Mouse (Mus musculus) hindbrain, embryonic 16.5 days (tissue): Measurements from ENCODE around the gene Gin1. TPM values are rescaled to one million over a fixed set of nuclear protein-coding genes. Genes with fewer than 3 reads are reported as not detected.
"Not testable (repeated sequence)": the region's sequence is repeated elsewhere in the genome, so short reads cannot be mapped to it uniquely, and the experiment has no call there.

Source experiments
- ATAC-seq: fragments of 200-750 bp; cut with Nextera tagmentation; 2 replicates; pipeline ENCODE4 v1.8.0; 2017; ENCODE audit warnings: moderate TSS enrichment, moderate library complexity
- H3K27ac ChIP-seq: fragments of 300-500 bp; sonication (generic); 2 replicates; pipeline ENCODE4 v1.5.1; 2014; ENCODE audit warnings: low read depth, mild to moderate bottlenecking, control low read depth, low read length, moderate library complexity
- H3K27me3 ChIP-seq: fragments of 300-500 bp; sonication (generic); replicated peaks from 2 replicates; pipeline ENCODE4 v1.6.1; 2014; ENCODE audit warnings: low read length; ENCODE audit not compliant: control insufficient read depth, insufficient read depth
- H3K36me3 ChIP-seq: fragments of 300-500 bp; sonication (generic); 2 replicates; pipeline ENCODE4 v1.6.1; 2014; ENCODE audit warnings: mild to moderate bottlenecking, low read length, moderate library complexity, mixed read lengths; ENCODE audit not compliant: control insufficient read depth, insufficient read depth
- H3K4me1 ChIP-seq: fragments of 300-500 bp; sonication (generic); 2 replicates; pipeline ENCODE4 v1.6.1; 2014; ENCODE audit warnings: low read depth, low read length; ENCODE audit not compliant: control insufficient read depth, insufficient read depth
- H3K4me2 ChIP-seq: fragments of 300-500 bp; sonication (generic); 2 replicates; pipeline ENCODE4 v1.6.1; 2014; ENCODE audit warnings: mild to moderate bottlenecking, low read length, control low read depth, moderate library complexity
- H3K4me3 ChIP-seq: fragments of 300-500 bp; sonication (generic); 2 replicates; pipeline ENCODE4 v1.5.1; 2014; ENCODE audit warnings: mild to moderate bottlenecking, low read length, control low read depth, moderate library complexity
- H3K9ac ChIP-seq: fragments of 300-500 bp; sonication (generic); 2 replicates; pipeline ENCODE4 v1.6.1; 2014; ENCODE audit warnings: low read depth, mild to moderate bottlenecking, control low read depth, low read length, moderate library complexity
- H3K9me3 ChIP-seq: fragments of 300-500 bp; sonication (generic); 2 replicates; pipeline ENCODE4 v1.6.1; 2014; ENCODE audit warnings: mild to moderate bottlenecking, low read length, moderate library complexity; ENCODE audit not compliant: control insufficient read depth
- WGBS: fragments of 180-500 bp; shearing (Covaris S2); extraction: QIAGEN DNeasy Blood & Tissue Kit; methylation state at CpG from one replicate; pipeline ENCODE4 v1.1.7; 2014; 5-methylcytosine and 5-hydroxymethylcytosine counted together
- polyA plus RNA-seq: library from polyadenylated mRNA; unstranded; fragments of >200 nt; fragmentation: Nextera tagmentation; extraction: Ambion mirVana; gene quantifications from 2 replicates; pipeline ENCODE4 v1.2.1, GENCODE M21; 2015

Gene Gin1
- polyA plus RNA-seq, 1 experiment from 2014 or later, result 14.0 TPM

DNA sequence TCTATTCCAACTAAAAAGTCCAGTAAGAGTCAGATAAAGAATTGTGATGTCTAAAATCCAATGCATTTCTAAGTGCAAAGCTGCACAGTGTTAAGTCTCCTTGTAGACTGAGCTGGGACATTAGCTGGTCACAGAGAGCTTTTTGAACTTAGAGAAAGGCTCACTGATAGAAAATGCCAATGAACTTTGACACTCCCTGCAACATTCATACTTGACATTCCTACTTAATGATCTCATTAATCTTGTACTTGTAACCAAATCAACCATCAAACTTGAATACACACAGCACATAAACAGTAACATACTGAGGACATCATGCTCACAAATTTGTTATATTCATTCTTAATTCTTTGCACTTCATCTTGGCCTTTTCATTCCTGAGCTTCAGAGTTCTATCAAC lies 10.1 kb upstream of the Gin1 start:
- Histone ChIP-seq H3K27me3 (no peaks in the 10 kb centered on the region), H3K36me3 (peaks cover 2% of the 10 kb centered on the region; the same call in 1 of the 2 replicates), H3K9ac (no peak overlapping the region), H3K9me3 (no peaks in the 10 kb centered on the region), H3K27ac (no peak overlapping the region), H3K4me2 (no peak overlapping the region), H3K4me3 (no peak overlapping the region), H3K4me1 (no peaks in the 10 kb centered on the region)
- no peak for ATAC-seq

DNA sequence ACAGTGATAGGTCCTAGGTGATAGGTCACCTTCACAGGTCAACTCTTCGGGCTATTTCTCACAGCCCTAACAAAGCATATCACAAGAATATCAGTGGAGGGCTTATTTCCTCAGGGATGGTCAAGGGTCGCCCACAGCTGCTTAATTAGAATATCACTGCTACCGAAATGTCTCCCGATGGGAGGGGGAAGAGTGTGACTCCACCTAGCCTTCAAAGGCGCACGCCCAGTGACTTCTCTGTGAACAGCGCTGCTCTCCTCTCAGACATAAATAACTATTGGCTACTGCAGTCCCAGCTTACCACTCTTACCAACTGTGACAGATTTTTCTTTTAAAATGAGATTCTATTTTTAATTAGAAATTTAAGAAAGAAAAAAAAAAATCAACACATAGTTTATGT lies 9.4 kb upstream of the Gin1 start:
- Histone ChIP-seq H3K4me2 (no peak overlapping the region), H3K27me3 (no peaks in the 10 kb centered on the region), H3K4me3 (no peak overlapping the region), H3K9me3 (no peaks in the 10 kb centered on the region), H3K27ac (no peak overlapping the region), H3K4me1 (no peaks in the 10 kb centered on the region), H3K9ac (no peak overlapping the region), H3K36me3 (peaks cover 2% of the 10 kb centered on the region; the same call in 1 of the 2 replicates)
- WGBS, result 77% methylated on average over 7 of the region's 7 CpGs
- 0 out of 2 replicates have a peak, but pooled peaks have one; percentile 11 for ATAC-seq

DNA sequence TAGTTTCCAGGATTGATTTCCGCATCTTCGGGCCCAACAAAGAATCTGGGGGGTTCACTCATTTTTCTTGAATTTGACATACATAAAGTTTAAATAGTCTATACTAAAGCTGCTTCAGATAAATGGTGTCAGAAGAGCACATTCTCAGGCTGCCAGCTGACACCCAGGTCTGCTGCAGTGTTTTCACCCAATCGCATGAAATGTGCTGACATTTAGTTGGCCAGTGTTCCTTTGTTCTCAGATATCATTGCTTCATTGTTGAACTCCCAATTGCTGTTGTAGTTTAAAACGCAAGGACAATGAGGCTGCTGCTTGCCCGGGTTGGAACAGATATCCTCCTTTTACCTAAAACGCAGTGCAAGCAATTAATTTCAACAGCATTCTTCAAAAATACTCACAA lies 8.5 kb upstream of the Gin1 start:
- peaks cover 2% of the 10 kb centered on the region; the same call in 1 of the 2 replicates for H3K36me3 ChIP-seq
- 67% methylated on average over 6 of the region's 6 CpGs for WGBS
- H3K4me3 ChIP-seq, result no peak overlapping the region
- no peaks in the 10 kb centered on the region for H3K9me3 ChIP-seq
- no peak overlapping the region for H3K9ac ChIP-seq
- H3K4me2 ChIP-seq, result no peak overlapping the region
- no peak for ATAC-seq
- H3K27me3 ChIP-seq, result no peaks in the 10 kb centered on the region
- H3K27ac ChIP-seq, result no peak overlapping the region
- 0 out of 2 replicates have a peak, but pooled peaks cover 2% of the 10 kb centered on the region for H3K4me1 ChIP-seq

DNA sequence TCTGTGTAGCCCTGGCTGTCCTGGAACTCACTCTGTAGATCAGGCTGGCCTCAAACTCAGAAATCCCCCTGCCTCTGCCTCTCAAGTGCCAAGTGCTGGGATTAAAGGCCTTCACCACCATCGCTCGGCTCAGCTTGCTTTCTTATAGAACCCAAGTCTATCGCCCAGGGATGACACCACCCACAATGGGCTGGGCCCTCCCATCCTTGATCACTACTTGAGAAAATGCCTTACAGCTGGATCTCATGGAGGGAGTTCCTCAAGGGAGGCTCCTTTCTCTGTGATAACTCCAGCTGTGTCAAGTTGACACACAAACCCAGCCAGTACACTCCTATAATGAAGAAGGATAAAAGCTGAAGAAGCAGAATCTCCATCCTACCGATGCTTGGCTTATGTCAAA lies 4.3 kb upstream of the Gin1 start:
- H3K9ac ChIP-seq, H3K27ac ChIP-seq, H3K4me3 ChIP-seq, H3K4me2 ChIP-seq, H3K27me3 ChIP-seq, H3K36me3 ChIP-seq, H3K9me3 ChIP-seq, ATAC-seq: not testable (repeated sequence)
- 88% methylated on average over 4 of the region's 4 CpGs for WGBS
- peaks cover 15% of the 10 kb centered on the region for H3K4me1 ChIP-seq

DNA sequence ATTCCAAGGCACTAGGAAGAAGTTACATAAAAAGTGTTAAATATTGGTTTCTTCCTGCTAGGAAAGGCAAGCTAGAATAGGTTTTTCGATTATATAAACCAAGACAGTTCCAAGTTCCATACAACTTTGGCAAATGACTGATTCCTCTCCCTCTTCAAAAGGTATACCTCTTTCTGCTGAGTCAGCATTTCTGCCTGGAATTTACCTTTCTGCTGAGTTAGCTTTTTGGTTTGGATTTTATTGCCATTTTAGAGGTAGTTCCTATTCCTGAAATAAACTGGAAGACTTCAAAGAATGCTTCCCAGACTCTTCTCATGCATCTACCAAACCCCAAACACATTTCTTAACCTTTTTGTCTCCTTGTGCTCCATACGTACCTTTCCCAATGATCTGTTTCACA lies 1.9 kb upstream of the Gin1 start:
- H3K4me3 ChIP-seq, result peak overlapping the region; percentile 70
- no peak for ATAC-seq
- H3K27ac ChIP-seq, result no peak overlapping the region
- no peak overlapping the region; the same call in 1 of the 2 replicates for H3K9ac ChIP-seq
- 81% methylated on average over 2 of the region's 2 CpGs for WGBS
- H3K9me3 ChIP-seq, result no peaks in the 10 kb centered on the region
- no peaks in the 10 kb centered on the region for H3K27me3 ChIP-seq
- peak overlapping the region; percentile 62 for H3K4me2 ChIP-seq
- peaks cover 18% of the 10 kb centered on the region for H3K4me1 ChIP-seq
- H3K36me3 ChIP-seq, result no peaks in the 10 kb centered on the region

DNA sequence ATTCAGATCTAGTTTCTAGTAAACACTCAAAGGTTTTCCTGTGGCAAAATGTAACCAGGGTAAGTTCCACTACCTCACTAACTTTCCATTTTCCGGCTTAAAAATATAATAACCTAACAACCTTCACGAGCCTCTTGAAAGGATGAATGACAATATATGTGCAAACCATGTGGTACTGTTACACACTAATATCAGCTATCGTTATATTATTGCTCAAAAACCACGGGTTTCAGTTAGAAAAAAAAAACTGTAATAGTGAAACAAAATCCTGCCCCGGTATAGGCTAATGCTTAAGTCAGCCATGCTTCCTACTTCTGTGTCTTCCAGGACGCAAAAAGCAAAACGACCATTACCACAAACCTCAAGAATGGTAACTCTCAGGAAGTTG lies 1.1 kb upstream of the Gin1 start:
- 13% methylated on average over 7 of the region's 7 CpGs for WGBS

DNA sequence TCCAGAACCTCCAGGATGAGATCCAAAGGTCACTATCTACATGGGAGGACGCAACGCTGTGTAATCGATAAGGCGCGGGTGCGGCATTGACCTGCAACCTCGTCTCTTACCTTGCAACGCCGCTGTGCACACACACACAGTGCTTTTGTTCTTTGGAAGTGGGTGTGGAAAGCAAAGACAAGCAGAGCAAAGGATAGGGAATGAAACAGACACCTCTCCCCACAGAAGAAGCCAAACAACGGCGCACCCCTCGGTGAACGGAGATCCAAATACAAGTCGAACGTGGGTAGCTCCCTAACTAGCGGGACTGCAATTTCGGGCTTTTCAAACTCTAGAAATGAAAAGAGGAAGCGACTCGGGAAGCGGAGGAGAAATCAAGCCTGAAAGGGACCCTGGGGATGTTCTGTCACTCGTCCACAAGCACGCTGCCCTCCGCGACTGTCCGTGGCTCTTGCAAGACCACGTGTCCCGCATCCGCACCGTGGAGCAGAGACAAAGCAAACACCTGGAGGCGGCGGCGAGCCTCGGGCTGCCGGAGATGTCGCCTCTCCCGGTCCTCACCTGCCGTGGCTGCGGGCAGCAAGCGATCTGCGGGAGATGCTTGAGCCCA lies 573 bp upstream of the Gin1 start:
- ATAC-seq, result peak; percentile 81
- Histone ChIP-seq H3K36me3 (no peaks in the 10 kb centered on the region), H3K4me1 (peaks cover 18% of the 10 kb centered on the region), H3K9ac (peak overlapping the region; percentile 86), H3K27ac (peak overlapping the region; percentile 84), H3K4me3 (peak overlapping the region; percentile 70), H3K27me3 (no peaks in the 10 kb centered on the region), H3K4me2 (peak overlapping the region; percentile 62), H3K9me3 (no peaks in the 10 kb centered on the region)
- 0% methylated on average over 40 of the region's 40 CpGs for WGBS

More for the DNA sequence above, 1.1 kb upstream of the Gin1 start:
- Histone ChIP-seq H3K36me3 (no peaks in the 10 kb centered on the region), H3K27me3 (no peaks in the 10 kb centered on the region), H3K9ac (peak overlapping the region; percentile 86), H3K9me3 (no peaks in the 10 kb centered on the region), H3K4me1 (peaks cover 18% of the 10 kb centered on the region), H3K4me3 (peak overlapping the region; percentile 70), H3K27ac (peak overlapping the region; percentile 84), H3K4me2 (peak overlapping the region; percentile 62)
- no peak for ATAC-seq

DNA sequence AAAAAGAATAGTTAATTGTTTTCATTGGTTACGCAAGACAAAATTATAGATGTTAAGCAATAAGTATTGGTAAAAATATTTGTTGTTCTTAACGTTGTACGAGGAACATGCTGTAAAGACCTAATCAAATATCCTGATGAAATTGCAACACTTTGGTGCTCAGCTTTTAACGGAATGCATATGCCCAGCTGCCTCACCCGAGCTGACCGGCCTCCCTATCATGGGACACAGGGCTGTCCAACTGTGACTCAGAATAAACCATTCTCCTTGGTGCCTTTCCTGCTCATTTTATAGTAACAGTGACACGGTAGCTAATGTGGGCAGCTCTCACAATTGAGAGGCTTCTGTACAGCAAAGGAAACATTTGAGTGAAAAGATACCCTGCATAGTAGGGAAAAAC lies 1.1 kb downstream of the Gin1 start:
- H3K36me3 ChIP-seq, result no peaks in the 10 kb centered on the region
- WGBS, result 72% methylated on average over 7 of the region's 7 CpGs
- H3K9ac ChIP-seq, result no peak overlapping the region
- no peaks in the 10 kb centered on the region for H3K9me3 ChIP-seq
- no peaks in the 10 kb centered on the region for H3K27me3 ChIP-seq
- peak overlapping the region; percentile 66 for H3K4me2 ChIP-seq
- H3K4me3 ChIP-seq, result no peak overlapping the region
- peaks cover 17% of the 10 kb centered on the region for H3K4me1 ChIP-seq
- ATAC-seq, result no peak
- H3K27ac ChIP-seq, result no peak overlapping the region

DNA sequence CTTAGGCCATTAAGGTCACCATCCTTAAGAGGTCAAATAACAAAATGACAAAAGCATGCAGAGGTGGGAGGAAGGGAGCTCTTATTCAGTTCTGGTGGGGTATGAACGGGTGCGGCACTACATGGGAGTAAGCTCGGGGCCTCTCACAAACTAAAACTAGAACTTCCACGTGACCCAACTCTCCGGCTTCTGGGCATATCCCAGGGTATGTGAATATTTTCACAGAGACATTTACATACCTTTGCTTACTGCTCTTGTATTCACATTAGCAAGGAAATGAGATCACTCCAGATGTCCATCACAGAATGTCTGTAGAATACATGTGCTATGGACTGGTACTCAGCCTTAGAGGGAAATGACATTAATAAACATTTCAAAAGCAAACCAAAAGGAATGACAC lies 1.8 kb downstream of the Gin1 start:
- H3K9ac ChIP-seq, result no peak overlapping the region
- no peak overlapping the region for H3K27ac ChIP-seq
- no peaks in the 10 kb centered on the region for H3K36me3 ChIP-seq
- H3K4me2 ChIP-seq, result no peak overlapping the region
- ATAC-seq, result no peak
- H3K4me1 ChIP-seq, result peaks cover 17% of the 10 kb centered on the region
- H3K4me3 ChIP-seq, result no peak overlapping the region
- H3K27me3 ChIP-seq, result no peaks in the 10 kb centered on the region
- WGBS, result 93% methylated on average over 5 of the region's 5 CpGs
- H3K9me3 ChIP-seq, result no peaks in the 10 kb centered on the region
